Mouse (Mus musculus) lung, postnatal 14 days (tissue): Measurements from ENCODE around the gene Snx1.

ENCODE experiments used
- DNase-seq: peaks from one replicate; pipeline ENCODE4 v3.0.0; 2021

The Snx1 gene

DNA sequence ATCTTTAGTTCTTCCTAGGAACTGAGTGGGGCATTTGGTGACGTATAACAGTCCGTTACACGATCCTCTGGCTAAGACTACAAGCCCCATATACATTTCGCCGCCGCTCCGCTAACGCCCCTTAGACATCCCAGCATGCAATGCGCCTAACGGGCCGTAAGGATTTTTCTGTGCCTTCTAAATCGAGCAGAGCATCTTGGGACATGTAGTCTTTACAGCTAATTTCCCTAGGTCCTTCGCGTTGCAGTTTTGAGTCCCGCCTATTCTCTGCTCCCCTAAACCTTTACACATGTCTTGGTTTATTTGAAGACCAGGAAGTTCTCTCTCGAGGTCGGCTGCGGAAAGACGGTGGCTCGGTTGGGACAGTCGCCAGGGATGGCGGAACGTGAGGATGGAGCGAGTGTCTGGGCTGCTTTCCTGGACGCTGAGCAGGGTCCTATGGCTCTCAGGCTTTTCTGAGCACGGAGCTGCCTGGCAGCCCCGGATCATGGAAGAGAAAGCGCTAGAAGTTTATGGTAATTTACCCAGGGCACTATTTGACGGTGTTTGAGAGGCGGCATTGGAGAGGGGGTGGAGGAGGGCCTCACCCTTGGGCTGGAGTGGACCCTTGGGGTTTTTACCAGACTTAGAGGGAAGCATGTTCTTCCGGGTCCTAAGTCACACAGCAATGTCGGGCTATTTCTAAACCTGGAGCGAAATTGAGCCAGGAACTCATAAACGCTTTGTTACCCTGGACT, at the start of gene Snx1, which contains the start of gene Ciao2a:
Gene Snx1, minus strand, starts transcription at position 132 of the 737 bp plus-strand sequence.
Gene Ciao2a, plus strand, starts transcription at position 156 of the 737 bp plus-strand sequence.
- peak; percentile 93 for DNase-seq

DNA sequence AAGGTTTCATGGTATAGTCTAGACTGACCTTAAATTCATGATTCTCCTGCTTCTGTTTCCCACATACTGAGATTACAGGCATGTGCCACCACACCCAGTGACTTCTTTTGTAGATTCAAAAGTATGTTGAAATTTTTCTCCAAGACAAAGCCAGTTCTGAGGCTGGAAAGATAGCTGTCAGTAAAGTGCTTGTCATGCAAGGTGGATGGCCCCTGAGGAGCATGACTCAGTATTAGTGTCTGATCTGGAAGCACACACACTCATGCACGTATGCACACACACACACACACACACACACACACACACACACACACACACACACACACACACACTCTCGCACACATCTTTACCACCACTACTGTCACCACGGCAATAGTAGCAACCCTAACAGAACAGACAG, 48.6 kb upstream of the Snx1 start:
- DNase-seq: no peak

DNA sequence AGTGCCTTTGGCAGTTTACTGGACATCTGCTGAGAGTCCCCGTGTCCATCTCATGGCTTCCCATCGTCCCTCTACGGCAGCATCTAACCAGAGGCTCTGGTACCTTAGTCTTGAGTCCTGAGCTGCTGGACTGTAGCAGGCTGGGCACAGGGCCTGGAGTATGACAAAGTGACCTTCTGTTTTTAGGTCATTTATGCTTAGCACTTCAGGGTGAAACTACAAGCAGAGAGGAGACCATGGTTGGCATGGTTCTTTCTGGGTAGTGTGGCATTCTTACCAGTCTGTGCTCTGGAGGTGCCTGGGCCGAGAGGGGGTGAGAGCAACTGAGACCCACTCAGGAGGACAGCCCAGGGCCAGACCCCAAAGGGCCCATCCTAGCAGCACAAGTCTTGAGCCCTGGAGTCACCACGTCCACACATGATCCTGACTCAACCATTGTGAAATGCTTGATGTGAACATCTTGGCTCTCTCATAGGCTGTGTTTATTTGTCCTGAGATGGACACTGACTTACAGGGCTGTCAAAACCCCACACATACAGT, 47.0 kb upstream of the Snx1 start:
- DNase-seq: no peak

DNA sequence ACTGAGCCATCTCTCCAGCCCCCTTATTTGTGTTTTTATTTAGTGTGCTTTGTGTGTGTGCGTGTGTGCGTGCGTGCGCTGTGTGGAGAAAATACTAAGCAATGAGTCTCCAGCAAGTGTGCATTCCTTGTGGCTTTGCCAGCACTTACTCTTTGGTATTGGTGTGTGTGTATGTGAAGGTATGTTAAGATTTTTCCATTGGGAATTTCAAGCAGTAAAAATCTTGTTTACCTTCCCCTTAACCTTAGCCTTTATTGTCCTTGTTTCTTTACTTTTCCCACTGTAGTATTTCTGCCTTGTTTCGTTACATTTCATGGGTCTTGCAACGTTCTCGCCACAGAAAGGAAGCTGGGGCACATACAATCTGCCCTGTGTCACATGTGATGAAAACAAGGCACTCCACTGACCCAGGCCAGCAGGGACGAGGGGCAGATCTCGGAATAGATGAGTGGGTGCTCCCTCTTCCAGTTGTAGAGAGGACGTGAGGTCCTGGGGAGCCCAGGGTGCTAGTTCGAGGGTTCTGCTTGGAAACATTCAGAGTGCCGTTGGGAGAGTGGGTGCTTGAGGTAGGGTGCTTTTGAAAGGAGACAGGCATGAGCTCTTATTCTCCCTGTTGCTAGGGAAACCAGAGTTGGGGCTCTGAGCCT, 45.0 kb upstream of the Snx1 start:
- no peak for DNase-seq

DNA sequence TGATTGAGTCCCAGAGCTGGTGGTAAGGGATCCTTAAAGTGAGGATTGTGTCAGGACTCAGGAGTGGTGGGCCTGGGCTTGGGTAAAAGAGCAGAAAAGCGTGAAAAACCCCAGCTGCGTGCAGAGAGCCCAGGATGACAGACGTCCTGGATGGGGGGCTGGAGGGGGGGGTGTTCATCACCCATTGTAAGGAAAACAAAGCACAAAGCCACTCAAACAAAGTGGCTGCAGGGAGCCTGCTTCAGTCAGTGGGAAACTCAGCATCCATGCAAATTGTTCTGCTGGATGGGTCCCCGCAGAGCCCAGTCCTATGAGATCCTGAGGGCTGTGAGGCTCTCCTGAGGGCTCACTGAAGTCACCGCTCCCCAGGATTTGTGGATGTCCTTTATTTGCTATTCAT, 44.1 kb upstream of the Snx1 start:
- DNase-seq: no peak

DNA sequence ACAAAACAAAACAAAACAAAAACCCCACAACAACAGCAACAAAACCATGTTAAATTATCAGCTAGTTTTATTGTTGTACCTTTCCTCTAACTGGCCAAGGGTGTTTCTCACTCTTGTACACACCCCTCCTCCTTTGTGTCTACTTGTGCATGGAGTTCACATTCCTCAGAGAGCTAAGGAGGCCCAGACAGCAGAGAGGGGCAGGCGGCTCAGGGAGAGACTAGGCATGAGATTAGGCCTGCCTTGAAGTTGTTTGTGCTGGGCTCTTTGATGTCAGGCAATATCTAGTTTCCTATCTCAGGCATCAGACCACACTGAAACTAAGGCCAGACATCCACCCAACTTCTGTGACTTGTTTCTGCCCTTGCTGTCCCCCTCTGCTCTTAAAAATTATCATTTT, 41.8 kb upstream of the Snx1 start:
- no peak for DNase-seq

DNA sequence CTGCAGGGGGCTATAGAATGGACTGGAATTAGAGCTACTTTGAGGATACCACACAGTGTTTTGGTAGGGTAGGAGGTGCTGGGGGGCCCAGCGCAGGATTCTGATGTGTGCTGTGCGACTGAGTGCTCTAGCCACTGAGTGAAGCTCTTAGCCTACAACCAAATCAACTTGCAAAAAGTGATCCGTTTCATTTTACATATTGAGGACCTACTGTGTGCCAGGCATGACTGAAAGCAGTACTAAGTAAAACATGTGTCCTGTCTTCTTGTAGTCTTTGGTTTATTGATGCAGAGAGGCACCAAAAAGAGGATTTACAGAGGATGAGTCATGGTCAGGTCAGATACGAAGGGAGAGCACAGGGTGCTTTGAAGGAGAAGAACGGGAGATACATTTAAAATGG, 40.8 kb upstream of the Snx1 start:
- DNase-seq: no peak

DNA sequence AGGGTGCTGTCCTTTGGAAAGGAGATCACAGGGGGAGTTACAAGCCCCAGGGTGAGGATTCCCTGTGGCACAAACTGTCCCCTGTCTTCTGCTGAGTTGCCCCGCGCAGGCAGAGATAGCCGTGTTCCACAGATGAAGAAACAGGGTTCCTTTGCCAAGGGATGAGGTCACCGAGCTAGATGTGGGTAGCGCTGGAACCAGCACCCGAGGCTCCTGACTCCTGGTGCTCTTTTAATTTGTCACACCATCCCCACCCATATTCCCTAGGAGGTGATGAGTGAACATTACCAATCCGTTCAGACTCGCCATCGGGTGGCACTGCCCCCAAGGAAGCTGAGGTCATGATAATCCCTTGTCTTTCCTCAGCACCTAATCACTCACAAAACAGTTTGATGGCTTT, 36.6 kb upstream of the Snx1 start:
- DNase-seq: no peak

DNA sequence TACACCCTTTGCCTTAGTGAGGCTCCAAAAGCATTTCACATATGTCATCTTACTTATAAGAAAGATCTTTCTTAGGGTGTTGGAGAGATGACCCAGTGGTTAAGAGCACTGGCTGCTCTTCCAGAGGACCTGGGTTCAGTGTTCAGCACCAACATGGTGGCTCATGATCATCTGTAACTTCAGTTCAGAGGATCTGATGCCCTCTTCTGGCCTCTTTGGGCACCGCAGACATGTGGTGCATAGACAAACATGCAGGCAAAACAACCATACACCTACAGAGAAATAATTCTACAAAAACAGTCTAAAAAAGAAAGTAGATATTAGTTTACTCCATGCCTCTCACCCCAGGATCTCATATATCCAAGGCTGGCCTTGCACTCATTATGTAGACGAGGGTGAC, 33.8 kb upstream of the Snx1 start:
- no peak for DNase-seq

DNA sequence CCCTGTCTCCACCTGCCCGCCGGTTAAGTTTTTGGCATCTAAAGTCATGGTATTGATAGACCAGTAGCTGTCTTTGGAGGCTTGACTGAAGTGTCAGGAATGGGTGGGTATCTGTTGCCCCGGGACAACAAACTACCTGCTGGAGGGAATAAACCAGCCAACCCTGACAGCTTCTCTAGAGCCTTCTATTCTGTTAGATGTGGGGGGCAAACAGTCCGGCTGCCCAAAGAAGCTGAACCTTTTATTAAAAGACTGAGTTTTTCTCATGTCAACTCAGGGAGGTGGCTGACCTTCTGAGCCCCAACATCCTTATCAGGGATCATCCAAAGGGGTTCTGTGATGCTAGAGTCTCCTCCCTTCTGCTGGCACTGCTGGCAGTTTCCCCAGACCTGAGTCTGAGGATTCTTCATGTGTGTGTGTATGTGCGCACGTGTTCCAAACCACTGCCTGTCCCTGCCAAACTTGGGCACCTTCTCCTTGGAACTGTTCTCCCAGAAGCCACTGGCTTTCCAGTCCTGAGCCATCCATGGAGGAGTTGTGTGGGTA, 32.6 kb upstream of the Snx1 start:
- DNase-seq: no peak

DNA sequence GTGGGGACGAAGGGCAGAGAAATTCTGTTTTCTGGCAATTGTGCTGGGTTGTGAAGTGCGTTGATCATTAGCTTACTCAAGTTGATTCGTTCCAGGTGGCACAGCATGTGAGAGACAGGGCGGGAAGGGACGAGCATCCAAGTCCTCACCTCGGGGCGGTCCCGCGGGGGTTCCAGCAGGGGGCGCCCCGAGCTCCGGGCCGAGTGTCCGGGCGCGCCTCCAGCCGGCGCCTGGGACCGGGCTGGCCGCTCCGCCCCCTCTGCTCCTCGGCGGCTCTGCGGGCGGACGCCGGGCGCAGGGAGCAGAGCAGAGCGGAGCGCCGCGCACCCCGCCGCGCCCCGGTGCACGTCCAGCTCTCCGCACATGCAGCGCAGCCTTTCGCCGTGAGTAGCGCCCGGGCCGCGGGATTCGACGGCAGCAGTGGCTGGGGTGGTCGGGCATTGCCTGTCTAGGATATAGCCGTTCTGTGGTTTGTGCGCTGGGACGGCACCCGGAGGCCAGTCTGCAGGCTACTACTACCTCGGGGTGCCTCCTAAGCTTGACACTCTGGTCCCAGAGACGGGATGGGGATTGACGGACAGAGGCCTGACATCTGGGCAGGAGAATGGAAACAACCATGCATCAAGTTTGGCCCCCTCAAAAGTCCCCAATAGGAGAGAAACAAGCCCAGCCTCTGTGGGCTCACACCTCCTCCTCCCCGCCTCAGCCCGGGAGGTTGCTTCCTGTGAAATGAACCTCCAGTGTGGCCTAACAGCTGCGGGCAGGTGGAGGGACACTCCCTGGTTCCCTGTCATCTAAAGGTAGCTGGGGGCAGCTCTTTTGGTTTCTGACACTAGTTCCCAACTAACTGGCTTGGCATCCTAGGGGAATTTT, 31.8 kb upstream of the Snx1 start, which contains the start of gene Dapk2:
Gene Dapk2, plus strand, starts transcription at position 266 of the 873 bp plus-strand sequence.
- DNase-seq: peak; percentile 90

DNA sequence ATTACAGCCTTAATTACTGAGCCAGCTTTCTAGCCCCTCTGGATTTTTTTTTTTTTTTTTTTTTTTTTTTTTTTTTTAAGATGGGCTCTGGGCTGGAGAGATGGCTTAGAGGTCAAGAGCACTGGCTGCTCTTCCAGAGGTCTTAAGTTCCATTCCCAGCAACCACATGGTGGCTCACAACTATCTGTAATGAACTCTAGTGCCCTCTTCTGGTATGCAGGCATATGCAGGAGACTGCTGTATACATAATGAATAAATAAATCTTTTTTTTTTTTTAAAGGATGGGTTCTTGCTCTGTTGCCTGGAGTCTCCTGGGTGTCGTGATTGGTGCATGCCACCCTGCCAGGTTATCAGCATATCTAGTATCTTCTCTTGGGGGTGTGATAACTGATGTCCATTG, 29.1 kb upstream of the Snx1 start:
- DNase-seq: no peak

DNA sequence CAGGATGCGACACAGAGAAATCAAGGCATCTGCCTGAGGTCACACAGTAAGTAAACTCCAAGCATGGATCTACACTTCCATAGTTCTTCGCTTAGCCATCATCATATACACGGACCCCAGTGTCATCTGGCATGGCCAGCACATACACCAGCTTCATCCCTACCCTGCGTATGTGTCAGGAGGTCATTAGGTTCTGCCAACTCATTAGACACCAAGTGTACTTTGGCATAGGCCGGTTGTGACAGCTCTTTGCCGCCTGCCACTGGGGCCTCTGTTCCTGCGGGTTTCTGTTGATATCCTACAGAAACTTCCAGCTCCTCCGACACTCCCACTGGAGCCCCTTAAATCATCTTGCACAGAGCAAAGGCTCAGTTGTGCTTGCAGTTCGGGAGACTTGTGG, 27.6 kb upstream of the Snx1 start:
- no peak for DNase-seq

DNA sequence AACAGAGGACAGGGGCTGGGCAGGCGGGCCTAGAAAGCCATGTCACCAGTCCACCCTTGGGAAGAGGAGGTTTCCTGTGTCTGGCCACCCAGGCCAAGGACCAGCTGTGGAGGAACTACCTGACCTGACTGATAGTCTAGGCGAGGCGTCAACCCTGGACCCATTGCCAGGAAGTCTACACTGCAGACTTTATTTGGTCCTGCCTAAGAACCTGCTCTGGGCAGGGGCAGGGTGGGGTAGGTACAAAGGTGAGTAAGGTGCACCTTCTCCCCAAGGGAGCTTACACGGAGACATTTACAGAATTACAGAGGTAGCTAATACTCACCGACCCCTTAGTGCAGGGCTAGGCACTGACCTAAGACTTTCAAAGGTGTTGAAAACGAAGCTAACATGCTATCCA, 27.2 kb upstream of the Snx1 start:
- DNase-seq: no peak

DNA sequence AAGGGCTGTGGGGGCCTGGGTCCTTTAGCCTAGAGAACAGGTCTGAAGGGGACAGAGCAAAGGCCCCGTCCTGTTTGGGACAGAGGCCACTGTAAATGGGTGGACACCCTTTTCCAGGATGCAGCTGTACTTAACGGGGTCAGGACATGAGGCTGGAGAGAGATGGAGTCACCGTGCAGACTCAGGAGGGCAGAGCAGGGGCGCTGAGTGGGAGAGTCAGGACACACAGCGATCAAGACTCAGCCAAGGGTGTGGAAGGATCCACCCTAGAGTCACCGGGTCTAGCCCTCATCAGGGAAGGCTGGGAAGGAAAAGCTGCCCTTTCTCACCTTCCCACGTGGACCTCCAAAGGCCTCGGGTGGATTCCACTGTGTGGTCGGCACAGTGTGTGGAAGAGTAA, 25.6 kb upstream of the Snx1 start:
- DNase-seq: no peak

DNA sequence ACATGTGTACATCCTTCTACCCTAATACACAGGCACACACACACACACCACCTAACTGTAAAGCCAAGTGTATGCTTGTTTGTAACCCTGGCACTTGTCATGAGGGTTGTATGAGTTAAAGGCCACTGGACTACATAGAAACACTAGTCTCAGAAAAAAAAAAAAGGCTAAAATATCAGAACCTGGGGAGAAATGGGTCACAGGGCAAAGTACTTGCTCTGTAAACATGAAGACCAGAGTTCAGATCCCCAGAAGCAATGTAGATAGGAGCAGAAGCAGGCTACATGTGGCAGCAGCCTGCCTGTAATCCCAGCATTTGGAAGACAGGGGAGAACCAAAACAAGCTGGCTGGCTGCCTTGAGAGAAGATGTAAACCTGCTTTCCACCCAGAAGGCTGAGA, 19.8 kb upstream of the Snx1 start:
- no peak for DNase-seq

DNA sequence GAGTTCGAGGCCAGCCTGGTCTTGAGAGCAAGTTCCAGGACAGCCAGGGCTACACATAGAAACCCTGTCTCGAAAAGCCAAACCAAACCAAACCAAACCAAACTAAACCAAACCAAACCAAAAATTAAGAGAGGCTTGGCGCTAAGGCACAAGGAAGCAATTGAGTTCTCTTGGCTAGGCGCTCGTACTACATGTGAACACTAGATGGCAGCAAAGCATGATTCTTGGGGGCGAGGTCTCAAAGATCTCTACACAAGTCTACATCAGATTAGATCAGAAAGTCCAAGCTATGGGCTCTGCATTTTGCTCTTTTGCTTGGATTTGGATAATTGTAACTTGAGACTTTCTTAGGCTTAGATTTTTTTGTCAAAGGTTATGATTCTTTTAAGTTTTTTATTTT, 17.9 kb upstream of the Snx1 start:
- DNase-seq: peak; percentile 76

DNA sequence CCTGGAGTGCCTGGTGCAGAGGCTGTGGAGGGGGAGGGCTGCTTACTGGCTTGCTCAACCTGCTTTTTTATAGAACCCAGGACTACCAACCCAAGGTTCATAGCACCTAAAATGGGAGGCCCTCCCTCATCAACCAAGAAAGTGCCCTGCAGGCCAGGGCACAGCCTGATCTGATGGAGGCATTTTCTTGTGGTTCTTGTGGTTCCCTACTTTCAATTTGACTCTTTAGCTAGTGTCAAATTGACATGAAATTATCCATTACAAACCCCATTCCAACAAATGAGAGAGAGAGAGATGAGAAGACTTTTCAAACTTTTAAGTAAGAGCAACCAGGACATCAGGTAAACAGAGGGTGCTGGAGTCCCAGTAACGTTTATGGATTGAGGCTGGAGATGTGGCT, 15.9 kb upstream of the Snx1 start:
- no peak for DNase-seq

DNA sequence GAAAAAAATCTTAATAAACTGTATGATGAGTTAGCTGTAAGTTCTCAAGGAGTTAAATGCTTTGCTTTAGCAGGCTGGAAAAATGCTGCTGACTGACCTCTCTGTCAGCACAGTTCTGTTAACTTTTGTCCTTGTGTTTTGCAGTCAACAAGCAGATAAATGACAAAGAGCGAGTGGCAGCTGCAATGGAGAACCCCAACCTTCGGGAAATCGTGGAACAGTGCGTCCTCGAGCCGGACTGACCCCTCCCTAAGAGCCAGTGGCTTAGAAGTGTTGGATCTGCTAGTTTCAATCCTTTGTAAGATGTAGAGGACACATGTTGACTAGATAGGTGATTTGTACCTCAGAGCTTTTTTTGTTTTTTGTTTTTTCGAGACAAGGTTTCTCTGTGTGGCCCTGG, 11.8 kb upstream of the Snx1 start:
- DNase-seq: no peak

DNA sequence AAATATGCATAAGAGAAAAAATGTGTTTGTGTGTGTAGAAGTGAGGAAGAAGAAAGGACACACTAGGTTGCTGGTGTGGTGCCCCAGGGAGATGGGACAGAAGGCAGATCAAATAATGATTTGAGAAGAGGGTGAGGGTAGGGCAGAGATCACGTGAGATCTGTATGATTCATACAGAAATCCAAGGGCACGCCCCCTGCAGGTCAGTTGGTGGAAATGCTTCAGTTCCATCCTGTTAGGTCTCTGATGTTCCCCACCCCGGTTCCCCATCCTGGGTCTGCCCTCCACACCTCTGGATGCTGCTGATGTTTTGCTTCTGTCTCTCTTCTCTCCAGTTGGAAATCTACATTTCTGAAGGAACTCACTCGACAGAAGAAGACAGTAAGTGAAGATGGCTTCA, 9.6 kb upstream of the Snx1 start:
- DNase-seq: peak; percentile 16

DNA sequence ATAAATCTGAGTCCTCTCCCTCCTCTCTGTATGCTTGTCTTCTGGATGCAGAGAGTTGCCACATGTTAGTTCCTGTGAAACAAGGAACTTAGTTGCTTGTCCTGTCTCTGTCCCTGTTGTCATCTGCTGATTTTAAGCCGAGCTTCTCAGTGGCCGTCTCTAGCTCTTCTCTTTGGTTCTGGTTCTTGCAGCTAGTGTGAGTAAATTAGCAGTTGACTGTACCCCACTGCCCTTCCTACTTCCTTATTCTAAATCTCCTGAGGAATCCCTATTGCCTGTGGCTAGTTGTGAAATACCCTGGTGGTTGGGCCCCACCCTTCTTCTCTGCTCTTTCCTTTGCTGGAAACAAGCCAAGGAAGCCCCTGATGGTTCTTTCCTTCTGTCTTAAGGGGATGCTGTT, 5.1 kb upstream of the Snx1 start:
- DNase-seq: no peak

DNA sequence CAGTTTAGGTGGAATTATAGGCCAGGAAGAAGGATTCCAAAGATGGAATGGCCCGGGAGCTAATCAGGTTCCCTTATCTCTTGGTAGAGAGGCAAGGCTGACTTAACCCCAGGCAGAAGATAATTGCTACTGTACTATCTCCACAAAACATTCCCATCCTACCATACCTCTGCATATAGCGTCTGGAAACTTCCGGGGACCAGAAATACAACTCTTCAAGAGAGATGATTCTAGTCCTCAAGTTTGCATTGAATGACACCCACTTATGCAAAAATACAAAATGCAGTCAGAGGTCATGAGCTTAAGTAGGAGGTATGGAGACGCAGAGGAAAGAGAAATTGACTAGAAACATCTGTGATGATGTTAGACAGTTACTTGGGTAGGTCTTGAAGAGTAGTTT, 1.5 kb upstream of the Snx1 start:
- DNase-seq: no peak

DNA sequence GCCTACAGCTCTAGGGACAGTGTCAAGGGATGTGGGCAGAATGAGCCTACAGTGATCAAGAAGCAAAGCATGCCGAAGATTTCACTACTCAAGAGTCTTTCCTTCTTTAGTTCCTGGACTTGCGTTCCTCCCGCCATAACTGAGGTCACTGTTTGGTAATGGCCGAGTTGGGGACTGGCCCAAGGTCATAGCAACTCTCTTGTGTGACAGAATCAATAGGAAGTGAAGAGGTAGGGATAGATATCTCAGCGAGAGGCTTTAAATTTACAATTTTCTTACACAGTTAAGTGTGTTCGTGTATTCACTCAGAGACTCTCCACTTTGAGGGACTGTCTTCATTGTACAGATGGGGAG, 783 bp upstream of the Snx1 start:
- no peak for DNase-seq
